Mouse (Mus musculus) CD4-positive helper T cell, adult 2 months (primary cell): ENCODE measurements around the gene Gm16867.
"Not testable (repeated sequence)": the region's sequence is repeated elsewhere in the genome, so short reads cannot be mapped to it uniquely, and the experiment has no call there.

Experiments
- DNase-seq: peaks from one replicate; pipeline ENCODE4 v3.0.0-alpha.2; 2012; ENCODE audit warnings: low read depth, missing footprints, low spot score

The Gm16867 gene

DNA sequence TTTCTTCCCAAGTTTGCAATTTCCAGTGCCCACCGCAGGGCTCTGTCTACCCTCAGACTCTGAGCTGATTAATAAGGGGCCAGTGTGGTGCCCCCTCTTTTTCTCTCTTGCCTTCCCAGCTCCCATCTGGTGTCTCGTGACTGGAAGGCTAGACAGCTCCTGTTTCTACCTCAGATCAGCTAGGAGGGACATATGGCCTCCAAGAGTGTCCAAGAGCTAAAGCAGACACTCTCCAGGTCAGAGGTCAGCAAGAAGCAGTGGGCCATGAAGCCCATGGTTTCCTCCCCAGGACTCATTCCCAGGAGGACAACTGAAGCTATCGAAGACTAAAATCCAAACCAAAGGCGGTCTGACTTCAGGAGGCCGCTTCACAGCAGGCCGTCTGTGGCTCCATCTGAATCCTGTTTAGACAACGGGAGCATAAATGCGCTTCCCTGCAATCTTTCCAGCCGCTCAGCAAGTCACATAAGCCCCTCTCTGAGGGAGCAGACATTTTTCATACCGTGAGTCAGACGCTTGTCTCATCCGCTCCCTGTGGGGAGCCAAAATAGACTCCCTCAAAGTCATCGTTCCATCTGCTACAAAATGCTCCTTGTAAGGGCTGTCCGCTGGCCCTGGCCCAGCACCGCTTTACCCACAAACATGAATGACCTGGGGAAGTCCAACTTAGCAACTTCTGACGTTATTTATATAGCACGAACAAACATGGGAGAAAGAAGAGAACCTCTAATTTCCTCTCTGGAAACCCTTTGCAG lies 35.4 kb downstream of the Gm16867 start:
- not testable (repeated sequence) for DNase-seq

DNA sequence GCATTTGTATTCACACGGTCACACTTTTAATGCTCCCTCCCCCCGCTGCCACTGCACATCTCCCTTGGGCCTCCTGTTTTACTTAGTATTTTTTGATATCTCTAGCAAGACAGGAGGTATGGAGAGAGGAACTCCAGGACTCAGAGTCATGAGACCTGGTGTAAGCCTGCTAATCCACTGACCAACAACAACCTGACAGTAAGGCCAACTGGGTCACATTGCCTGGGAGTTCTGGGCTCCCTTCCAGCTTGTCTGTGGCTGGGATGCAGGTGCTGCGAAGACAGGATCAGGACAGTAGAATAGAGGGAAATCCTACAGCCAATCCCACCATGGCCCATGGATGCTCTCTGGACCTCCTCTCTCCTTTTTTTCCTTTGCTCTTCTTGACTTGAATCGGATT lies 38.7 kb downstream of the Gm16867 start:
- not testable (repeated sequence) for DNase-seq

DNA sequence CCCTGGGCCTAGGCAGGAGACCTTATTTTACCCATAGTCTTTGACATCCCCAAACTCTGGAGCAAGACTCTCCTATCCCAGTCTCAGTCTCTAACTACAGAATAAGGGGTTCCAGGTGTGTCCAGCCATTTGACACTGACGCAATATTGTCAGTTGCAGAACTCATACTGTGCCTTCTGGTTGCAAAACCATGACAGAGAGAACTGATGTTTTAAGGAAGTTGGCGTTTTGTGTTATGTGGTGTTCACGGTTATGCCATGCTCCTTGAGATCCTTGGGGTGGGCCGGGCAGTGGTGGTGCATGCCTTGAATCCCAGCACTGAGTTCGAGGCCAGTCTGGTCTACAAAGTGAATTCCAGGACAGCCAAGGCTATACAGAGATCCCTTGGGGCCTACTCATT lies 45.5 kb downstream of the Gm16867 start:
- not testable (repeated sequence) for DNase-seq

DNA sequence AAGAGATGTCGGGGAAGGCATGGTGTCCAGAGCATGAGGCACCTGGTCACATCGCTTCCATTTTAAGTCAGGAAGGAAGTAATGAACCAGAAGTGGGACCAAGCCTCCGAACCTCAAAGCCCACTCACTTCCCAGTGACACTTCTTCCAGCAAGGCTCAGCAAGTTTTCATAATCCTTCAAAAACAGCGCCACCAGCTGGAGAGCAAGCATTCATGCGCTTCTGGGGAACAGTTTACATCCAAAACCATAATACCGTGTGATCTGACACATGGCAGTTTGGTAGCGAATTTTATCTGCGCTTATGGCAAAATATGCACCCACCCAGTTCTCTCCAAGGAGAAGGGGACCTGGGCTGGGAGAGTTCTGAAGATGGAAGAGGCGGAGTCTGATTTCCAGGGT lies 48.5 kb downstream of the Gm16867 start:
- not testable (repeated sequence) for DNase-seq

DNA sequence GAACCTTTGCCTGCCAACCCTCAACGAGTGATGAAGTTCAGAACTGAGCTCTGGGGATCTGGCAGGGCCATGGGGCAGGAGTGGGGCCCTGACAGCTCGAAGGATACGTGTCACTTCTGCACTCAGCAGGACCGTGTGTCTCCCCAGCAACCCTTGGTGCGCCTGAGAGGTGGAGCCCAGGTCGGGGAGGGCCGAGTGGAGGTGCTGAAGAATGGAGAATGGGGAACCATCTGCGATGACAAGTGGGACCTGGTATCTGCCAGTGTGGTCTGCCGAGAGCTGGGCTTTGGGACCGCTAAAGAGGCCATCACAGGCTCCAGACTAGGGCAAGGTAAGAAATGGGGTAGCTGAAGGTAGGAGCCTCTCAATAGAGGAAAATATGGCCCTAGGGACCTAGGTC lies 54.3 kb downstream of the Gm16867 start:
- DNase-seq: not testable (repeated sequence)

DNA sequence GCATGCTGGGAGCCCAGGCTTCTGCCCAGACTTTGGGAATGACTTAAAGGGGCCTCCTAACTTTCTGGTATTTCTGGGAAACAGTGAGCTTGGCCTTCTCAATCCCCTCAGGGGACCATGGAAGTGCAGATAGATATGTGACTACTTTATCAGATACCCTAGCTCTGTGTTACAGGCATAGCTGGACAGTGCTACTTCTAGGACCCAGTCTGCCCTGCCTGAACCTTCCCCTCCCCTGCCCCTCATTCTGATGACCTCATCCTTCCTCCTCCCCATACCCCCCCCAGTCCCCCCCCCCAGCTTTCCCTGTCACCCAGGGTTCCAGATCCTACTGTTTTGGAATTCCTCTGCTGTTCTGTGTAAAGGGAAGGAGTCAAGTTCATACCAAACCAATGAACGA lies 56.2 kb downstream of the Gm16867 start:
- not testable (repeated sequence) for DNase-seq

DNA sequence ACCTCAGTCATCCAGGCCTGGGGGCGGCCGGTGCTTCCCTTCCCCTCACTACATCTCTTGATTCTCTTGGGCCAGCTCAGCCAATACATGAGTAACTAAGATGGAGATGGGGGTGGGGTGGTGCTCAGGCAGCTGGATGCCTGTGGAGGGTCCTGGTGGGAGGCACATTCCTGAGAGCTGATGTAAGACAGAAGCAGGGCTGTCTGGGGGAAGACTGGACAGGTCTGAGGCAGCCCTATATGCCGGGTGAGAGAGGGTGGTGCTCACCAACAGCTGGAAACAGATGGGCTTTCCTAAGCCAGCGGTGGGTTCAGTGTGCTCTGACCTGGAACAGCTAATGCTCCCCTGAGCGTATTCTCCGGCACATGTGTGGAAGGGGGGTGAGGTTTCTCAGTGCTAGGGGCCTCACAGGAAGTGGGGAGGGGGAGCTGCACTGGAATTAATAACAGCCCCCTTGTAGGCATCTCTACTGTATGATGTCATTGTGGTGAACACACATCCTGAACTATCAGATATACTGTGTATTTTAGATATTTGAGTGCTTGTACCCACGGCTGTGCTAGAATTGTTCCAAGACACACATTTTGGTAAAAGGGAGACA lies 60.0 kb downstream of the Gm16867 start:
- not testable (repeated sequence) for DNase-seq

DNA sequence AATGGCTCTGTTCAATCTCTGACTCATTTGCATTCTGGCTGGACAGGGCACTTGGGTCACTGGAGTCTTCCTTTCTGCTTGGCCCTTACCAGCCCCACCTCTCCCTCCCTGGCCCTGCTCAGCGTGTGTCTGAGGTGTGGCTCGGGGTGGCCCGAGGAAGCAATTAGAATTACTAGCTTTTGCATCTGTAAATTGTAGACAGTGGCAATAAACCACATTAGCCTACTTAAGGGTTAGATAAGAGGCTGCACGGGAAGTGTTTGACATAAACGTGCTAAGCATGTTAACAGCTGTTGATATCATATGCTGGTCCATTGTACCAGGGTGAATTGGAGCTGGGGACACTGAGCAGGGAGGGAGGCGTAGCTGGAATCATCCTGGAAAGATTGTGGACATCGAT lies 62.2 kb downstream of the Gm16867 start:
- not testable (repeated sequence) for DNase-seq

DNA sequence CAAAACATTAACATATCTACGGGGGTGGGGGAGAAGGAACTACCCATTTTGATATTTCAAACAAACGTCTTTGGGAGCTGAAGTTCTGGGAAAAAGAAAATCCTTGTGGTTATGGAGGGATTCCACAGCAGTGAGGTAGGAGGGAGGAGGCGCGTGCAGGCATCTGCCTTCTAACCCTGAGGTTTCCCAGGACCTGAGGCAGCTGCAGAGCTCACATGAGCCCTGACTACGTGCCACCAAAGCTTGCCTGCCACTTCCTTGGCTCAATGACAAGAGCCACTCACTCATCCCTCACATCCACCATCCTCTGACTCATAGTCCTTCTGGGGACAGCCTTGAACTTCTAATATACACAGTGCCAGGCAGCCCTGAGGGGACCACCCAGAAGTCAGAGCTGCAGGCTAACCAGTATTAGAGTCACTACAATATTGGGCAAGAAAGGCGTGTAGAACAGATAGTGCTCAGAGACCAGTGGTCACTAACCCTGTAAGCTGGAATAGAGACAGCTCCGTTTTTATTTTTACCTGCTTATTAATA lies 64.4 kb downstream of the Gm16867 start:
- not testable (repeated sequence) for DNase-seq

DNA sequence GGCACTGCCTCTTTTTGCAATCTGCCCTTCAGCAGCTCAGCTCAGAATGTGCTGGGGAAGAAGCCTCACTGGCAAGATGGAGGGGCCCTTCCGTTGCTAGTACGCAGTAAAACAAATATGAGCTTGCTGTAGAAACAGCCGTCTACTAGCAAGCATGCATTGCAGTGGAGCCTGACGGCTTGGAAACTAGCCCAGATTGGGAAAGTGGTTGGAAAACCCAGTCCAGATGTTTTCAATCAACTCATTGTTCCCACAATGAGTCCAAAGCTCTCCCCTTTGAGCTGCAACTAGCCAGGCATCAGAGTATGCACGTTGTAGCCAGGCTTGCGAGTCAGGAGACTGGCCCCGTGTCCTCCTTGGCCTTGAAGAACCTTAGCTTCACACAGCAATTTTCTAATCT lies 82.2 kb downstream of the Gm16867 start:
- DNase-seq: not testable (repeated sequence)

DNA sequence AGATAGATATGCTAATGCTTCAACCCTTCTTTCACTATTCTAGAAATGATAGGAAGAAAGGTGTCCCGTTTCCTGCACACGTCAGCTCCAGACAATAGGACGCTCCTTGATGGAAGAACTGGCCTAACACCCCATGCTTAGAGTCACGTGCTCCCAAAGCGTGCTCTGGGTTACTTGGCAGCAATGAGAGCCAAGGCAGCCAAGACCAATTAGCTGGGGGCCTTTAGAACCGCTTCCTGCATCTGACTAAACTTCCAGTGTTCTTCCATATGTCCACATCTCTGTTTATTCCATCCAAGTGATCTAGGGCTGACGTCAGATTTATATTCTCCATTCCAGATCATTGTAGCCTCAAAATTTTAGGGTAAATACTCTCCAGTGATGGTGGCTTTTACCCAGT lies 85.6 kb downstream of the Gm16867 start:
- DNase-seq: not testable (repeated sequence)
